Mouse (Mus musculus): ENCODE measurements around the gene Cds1.
A peak's percentile ranks its signal among the peaks of the same experiment; 100 is the strongest.

DNA sequence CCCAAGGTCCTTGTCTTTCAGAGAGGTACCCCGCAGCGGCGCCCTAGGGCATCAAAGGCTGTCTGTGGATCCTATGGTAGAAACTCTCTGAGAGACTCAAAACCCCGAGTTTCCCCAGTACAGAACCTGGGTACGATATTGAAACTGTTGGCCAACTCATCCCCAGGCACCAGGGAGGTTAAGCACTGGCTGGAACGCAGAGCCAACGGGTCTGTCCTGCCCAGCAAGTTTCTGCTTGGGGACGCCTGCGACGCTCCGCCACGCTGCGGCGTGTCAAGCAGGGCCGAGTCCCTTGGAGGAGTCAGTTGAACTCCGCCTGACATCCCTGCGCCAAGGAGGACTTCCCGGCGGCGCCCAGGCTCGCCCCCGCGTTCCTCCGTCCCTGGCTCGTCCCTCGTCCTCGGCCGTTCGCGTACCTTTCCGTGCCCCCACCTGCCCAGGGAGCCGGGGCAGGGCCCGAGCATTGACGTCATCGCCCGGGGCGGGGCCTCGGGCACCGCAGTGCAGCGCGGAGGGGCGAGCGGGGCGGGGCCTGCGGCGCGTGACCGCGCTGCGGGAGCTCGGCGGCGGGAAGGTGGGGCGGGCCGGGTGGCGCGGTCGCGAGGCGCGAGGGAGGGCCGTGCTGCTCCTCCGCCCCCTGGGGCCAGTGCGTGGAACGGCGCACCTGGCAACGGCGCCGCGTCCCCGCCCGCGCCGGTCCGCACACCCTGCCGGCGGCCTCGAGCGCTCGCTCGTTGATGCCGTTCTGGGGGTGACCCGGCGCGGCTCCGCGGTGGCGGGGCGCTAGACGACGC, at the start of gene Cds1:
- TF ChIP-seq CTCF (IDR thresholded peaks at IDR 0.05) = peak; percentile 35
- no peak for TF ChIP-seq EP300 (IDR thresholded peaks at IDR 0.05)

All from lung, postnatal 0 days (tissue).